Comparison of ENCODE assay signal across 15 mouse cellular contexts in genomic region chr3:89526298-89527090, GRCm38 (mm10). TPM values are rescaled to one million over a fixed set of nuclear protein-coding genes. Genes with fewer than 3 reads are reported as not detected.
DNase-seq lines count a peak whose midpoint lies in the region; ATAC-seq and TF ChIP-seq lines count a peak whose summit lies in the region.
"Had no signal": no experiment of that assay in that cellular context is flagged by ENCODE, and none has a peak within 500 bp of the region (broad histone marks: within the 10 kb centered on the region; RNA-seq: fewer than 3 reads in every experiment).

No protein-coding gene starts in this region.

- WGBS in forebrain, postnatal 0 days, result 49% methylated on average over 17 of the region's 17 CpGs

- H3K36me3 ChIP-seq in forebrain, postnatal 0 days (ENCODE audit: insufficient read depth), result no peaks in the 10 kb centered on the region

- H3K27ac ChIP-seq in forebrain, postnatal 0 days (ENCODE audit: low read depth, low read length), result 0 out of 2 replicates have a peak overlapping the region, but pooled peaks have one; percentile 16
- no peak overlapping the region for H3K27ac ChIP-seq in gastrocnemius, adult 2 months
- H3K27ac ChIP-seq: left cerebral cortex, adult 2 months; macrophage had no signal

- H3K27me3 ChIP-seq in forebrain, postnatal 0 days (ENCODE audit: insufficient read depth, low read length), result no peaks in the 10 kb centered on the region

- intact Hi-C loops in gastrocnemius, adult 2 months (cut with DNase I), result no loop called here

- H3K9ac ChIP-seq in forebrain, postnatal 0 days, result peak overlapping the region; percentile 2; the same call in 1 of the 2 replicates

- H3K4me1 ChIP-seq in forebrain, postnatal 0 days (ENCODE audit: insufficient read depth), result peaks cover 25% of the 10 kb centered on the region; the same call in 1 of the 2 replicates

- H3K4me2 ChIP-seq in forebrain, postnatal 0 days (ENCODE audit: low read depth), result peak overlapping the region; percentile 35
- H3K4me2 ChIP-seq: heart, embryonic 11.5 days had no signal

- H3K4me3 ChIP-seq in forebrain, postnatal 0 days (ENCODE audit: low read depth, low read length), result no peak overlapping the region
- H3K4me3 ChIP-seq in gastrocnemius, adult 2 months, result no peak overlapping the region
- H3K4me3 ChIP-seq: left cerebral cortex, adult 2 months had no signal

- peak; percentile 50; the same call in 1 of the 2 replicates for ATAC-seq in forebrain, postnatal 0 days

- no peaks in the 10 kb centered on the region for H3K9me3 ChIP-seq in forebrain, postnatal 0 days (ENCODE audit: low read length)

- DNase-seq in urinary bladder, postnatal 25 days (ENCODE audit: low spot score), result peak; percentile 39
- DNase-seq in urinary bladder, postnatal 10 days (ENCODE audit: low spot score), result no peak
- DNase-seq in forebrain, postnatal 0 days, result peak; percentile 44
- peak; percentile 42 for DNase-seq in lung, postnatal 10 days
- peak; percentile 84 for DNase-seq in yolk sac, embryonic 10.5 days (ENCODE audit: low spot score)
- no peak for DNase-seq in gastrocnemius, adult 2 months
- no peak for DNase-seq in gastrocnemius, adult 18-20 months (ENCODE audit: low spot score)
- DNase-seq: cerebellum, postnatal 36 days; kidney, adult 9 months; right cerebral cortex, postnatal 4 days; thymus, postnatal 14 days had no signal

- TF ChIP-seq CTCF in forebrain, postnatal 0 days (IDR thresholded peaks at IDR 0.05; ENCODE audit: low read depth), result no peak
- TF ChIP-seq CTCF in gastrocnemius, adult 2 months (IDR thresholded peaks at IDR 0.05), result no peak

RNA-seq across cellular contexts. Expression of gene Kcnn3, which starts 6.5 kb away (rescaled TPM):
- total RNA-seq in forebrain, postnatal 0 days (2014; rRNA removed), result 11.5 and 13.6 TPM in 2 replicates
- 3.0 and 5.1 TPM in 2 replicates for polyA plus RNA-seq in forebrain, postnatal 0 days (2015; fragmentation: Nextera tagmentation; extraction: Ambion mirVana)
- 1 to 10 TPM; 1.4 to 4.1 TPM for total RNA-seq in gastrocnemius, adult 2 months (2021)
- total RNA-seq in gastrocnemius, adult 18-20 months (2021), result 1 to 10 TPM; 4.2 to 4.4 TPM
- total RNA-seq: neutrophil, adult 5-6 weeks had no signal

Comparison
In these comparisons a context has a peak if more than half of its experiments do, and no peak if none do; other contexts are left out.
1. DNase-seq: peak in urinary bladder, postnatal 25 days (single experiment), forebrain, postnatal 0 days (single experiment), lung, postnatal 10 days (single experiment) and yolk sac, embryonic 10.5 days (single experiment); none in urinary bladder, postnatal 10 days (single experiment), gastrocnemius, adult 2 months (single experiment) and gastrocnemius, adult 18-20 months (single experiment).